Mouse (Mus musculus) cerebellum, adult 2 months (tissue): ENCODE data around the gene Cdh1. TPM values are rescaled to one million over a fixed set of nuclear protein-coding genes. Genes with fewer than 3 reads are reported as not detected.
"Not testable (repeated sequence)": the region's sequence is repeated elsewhere in the genome, so short reads cannot be mapped to it uniquely, and the experiment has no call there.

ENCODE experiments used
- DNase-seq, 2 experiments: peaks; one replicate each; pipeline ENCODE4 v3.0.0; 2021
- H3K27ac ChIP-seq: fragments of 200-500 bp; 2 replicates; pipeline ENCODE4 v1.5.1; 2012; ENCODE audit warnings: low read length, control low read depth, inconsistent platforms; ENCODE audit not compliant: insufficient read depth
- H3K27me3 ChIP-seq: fragments of 200-500 bp; 2 replicates; pipeline ENCODE4 v1.6.1; 2012; ENCODE audit warnings: inconsistent platforms, mild to moderate bottlenecking, low read length, moderate library complexity; ENCODE audit not compliant: control insufficient read depth, insufficient read depth
- H3K4me1 ChIP-seq: fragments of 200-500 bp; 2 replicates; pipeline ENCODE4 v1.6.1; 2011; ENCODE audit warnings: low read length; ENCODE audit not compliant: control insufficient read depth, insufficient read depth
- H3K4me3 ChIP-seq: fragments of 200-500 bp; replicated peaks from 2 replicates; pipeline ENCODE3; 2011; ENCODE audit warnings: mild to moderate bottlenecking, low read depth, low read length, control low read depth; ENCODE audit not compliant: insufficient read depth
- CTCF ChIP-seq: fragments of 200-500 bp; IDR thresholded peaks from 2 replicates; pipeline ENCODE4 v1.5.1; 2011; ENCODE audit warnings: low read depth, mild to moderate bottlenecking, control low read depth, low read length, moderate library complexity, borderline replicate concordance; ENCODE audit not compliant: insufficient read depth
- POLR2A ChIP-seq: fragments of 200-500 bp; IDR thresholded peaks from 2 replicates; pipeline ENCODE4 v1.6.1; 2011; ENCODE audit warnings: low read length, control low read depth, borderline replicate concordance; ENCODE audit not compliant: insufficient read depth
- WGBS: fragments of 180-500 bp; shearing (Covaris S2); methylation state at CpG from one replicate; pipeline ENCODE4 v1.1.7; 2018; 5-methylcytosine and 5-hydroxymethylcytosine counted together
- polyA plus RNA-seq: library from polyadenylated mRNA; depleted of rRNA; stranded (reverse); fragments of >200 nt; gene quantifications from 2 replicates; pipeline ENCODE4 v1.2.3, GENCODE M21; 2012

Cdh1 gene
- polyA plus RNA-seq, 1 experiment: 3.1 TPM

GRCm38 (mm10) chr8:106570386-106570785, 32.8 kb upstream of the Cdh1 start:
- TF ChIP-seq CTCF (no peak), POLR2A (no peak)
- Histone ChIP-seq H3K27me3 (no peaks in the 10 kb centered on the region), H3K4me1 (no peaks in the 10 kb centered on the region), H3K4me3 (no peak overlapping the region), H3K27ac (no peak overlapping the region)
- 88% methylated on average over 4 of the region's 4 CpGs for WGBS
- DNase-seq: no peak

- TF ChIP-seq POLR2A: no peak
- no peak for TF ChIP-seq CTCF
- WGBS: 90% methylated on average over 5 of the region's 5 CpGs
- H3K27ac ChIP-seq: no peak overlapping the region
- no peak for DNase-seq
- H3K27me3 ChIP-seq: no peaks in the 10 kb centered on the region
- H3K4me3 ChIP-seq: no peak overlapping the region
- H3K4me1 ChIP-seq: no peaks in the 10 kb centered on the region
Measured at GRCm38 (mm10) chr8:106571551-106572172, 31.5 kb upstream of the Cdh1 start.

GRCm38 (mm10) chr8:106572175-106572574, 31.0 kb upstream of the Cdh1 start:
- DNase-seq, H3K4me3 ChIP-seq, H3K27ac ChIP-seq, H3K27me3 ChIP-seq, H3K4me1 ChIP-seq: not testable (repeated sequence)
- WGBS: 88% methylated on average over 1 of the region's 1 CpGs

- not testable (repeated sequence) for H3K4me3 ChIP-seq, DNase-seq, H3K27me3 ChIP-seq, H3K4me1 ChIP-seq, H3K27ac ChIP-seq
- WGBS: 64% methylated on average over 20 of the region's 20 CpGs
Measured at GRCm38 (mm10) chr8:106573168-106573567, 30.0 kb upstream of the Cdh1 start, which contains the start of gene Gm10073. TSS of gene Gm10073 (minus strand) at chr8:106573461.

GRCm38 (mm10) chr8:106574283-106574682, 28.9 kb upstream of the Cdh1 start:
- 82% methylated on average over 4 of the region's 4 CpGs for WGBS
- no peak for DNase-seq
- Histone ChIP-seq H3K4me1 (no peaks in the 10 kb centered on the region; the same call in 1 of the 2 replicates), H3K27me3 (no peaks in the 10 kb centered on the region), H3K27ac (no peak overlapping the region), H3K4me3 (no peak overlapping the region)
- no peak for TF ChIP-seq POLR2A
- TF ChIP-seq CTCF: no peak

- DNase-seq: peak in 1 of 2 experiments; percentile 16
- Histone ChIP-seq H3K27me3 (no peaks in the 10 kb centered on the region), H3K27ac (no peak overlapping the region), H3K4me3 (no peak overlapping the region), H3K4me1 (no peaks in the 10 kb centered on the region; the same call in 1 of the 2 replicates)
- 33% methylated on average over 6 of the region's 6 CpGs for WGBS
- TF ChIP-seq CTCF (no peak), POLR2A (no peak)
Measured at GRCm38 (mm10) chr8:106576849-106577555, 26.1 kb upstream of the Cdh1 start.

GRCm38 (mm10) chr8:106579510-106579909, 23.6 kb upstream of the Cdh1 start:
- no peaks in the 10 kb centered on the region; the same call in 1 of the 2 replicates for H3K4me1 ChIP-seq
- WGBS: 79% methylated on average over 2 of the region's 2 CpGs
- DNase-seq: no peak
- H3K27ac ChIP-seq: no peak overlapping the region
- no peak overlapping the region for H3K4me3 ChIP-seq
- H3K27me3 ChIP-seq: no peaks in the 10 kb centered on the region
- TF ChIP-seq CTCF (no peak), POLR2A (no peak)

GRCm38 (mm10) chr8:106581344-106582088, 21.6 kb upstream of the Cdh1 start:
- 66% methylated on average over 6 of the region's 6 CpGs for WGBS
- no peak for TF ChIP-seq CTCF
- no peak for TF ChIP-seq POLR2A

More at GRCm38 (mm10) chr8:106581344-106582088, 21.6 kb upstream of the Cdh1 start:
- no peak overlapping the region for H3K27ac ChIP-seq
- H3K27me3 ChIP-seq: no peaks in the 10 kb centered on the region
- no peak for DNase-seq
- no peak overlapping the region for H3K4me3 ChIP-seq
- H3K4me1 ChIP-seq: no peaks in the 10 kb centered on the region; the same call in 1 of the 2 replicates
